Mouse (Mus musculus): ENCODE measurements around the gene Ttc16.

The Ttc16 gene

DNA sequence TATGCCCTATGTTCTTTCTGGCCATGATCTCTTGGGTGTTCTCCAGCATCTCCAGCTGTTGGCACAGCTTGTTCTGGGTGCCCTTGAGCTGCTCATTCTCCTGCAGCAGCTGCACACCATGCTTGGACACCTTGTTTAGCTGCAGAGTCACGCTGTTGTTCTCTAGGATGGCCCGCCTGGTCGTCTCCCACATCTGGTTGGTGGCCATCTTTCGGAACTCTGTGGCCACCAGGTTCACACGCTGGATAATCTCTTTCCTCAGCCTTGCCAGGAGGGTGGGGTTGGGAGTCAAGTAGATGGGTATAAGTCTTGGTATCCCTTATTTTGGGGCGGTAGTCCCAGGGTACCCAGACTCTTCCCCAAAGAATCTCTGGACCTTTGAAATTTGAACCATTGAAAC is 4.3 kb upstream of the Ttc16 start:
- no peak for DNase-seq (ENCODE audit: inconsistent ontology term)

DNA sequence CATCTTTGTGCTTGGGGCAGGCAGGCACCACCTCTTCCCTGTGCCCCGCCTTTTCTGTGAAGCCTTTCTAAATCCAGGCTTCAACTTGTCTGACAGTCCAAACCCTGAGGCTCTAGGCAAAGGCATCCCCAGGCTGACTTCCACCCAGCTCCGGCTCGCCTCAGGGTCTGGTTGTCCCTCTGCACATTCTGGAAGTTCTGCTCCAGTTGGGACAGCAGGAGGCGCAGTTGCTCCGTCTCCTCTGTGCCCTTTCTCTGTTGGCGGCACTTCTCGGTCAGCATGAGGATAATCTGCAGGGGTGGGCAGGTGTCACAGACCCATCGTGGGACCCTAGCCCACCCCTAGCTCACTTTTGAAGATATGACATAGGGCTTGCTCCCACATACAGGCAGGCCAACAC is 3.7 kb upstream of the Ttc16 start:
- DNase-seq (ENCODE audit: inconsistent ontology term): peak; percentile 54

DNA sequence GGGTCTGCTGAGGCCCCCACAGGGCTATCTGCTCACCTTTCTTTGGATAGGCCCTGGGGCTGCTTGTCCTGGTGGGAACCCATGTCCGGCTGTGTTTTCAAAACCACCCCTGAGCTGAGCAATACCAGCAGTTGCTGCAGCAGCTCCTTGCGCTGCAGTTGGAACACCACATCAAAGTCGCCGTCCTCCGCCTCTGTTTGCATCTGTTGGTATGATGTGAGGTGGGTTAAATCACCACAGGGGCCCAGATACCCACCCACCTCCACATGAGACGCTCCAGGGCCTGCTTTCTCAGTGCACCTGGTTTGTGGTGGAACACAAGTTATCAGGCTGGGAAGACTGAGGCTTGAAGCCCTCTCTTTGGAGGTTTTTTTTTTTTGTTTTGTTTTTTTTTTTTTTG is 2.6 kb upstream of the Ttc16 start:
- DNase-seq (ENCODE audit: inconsistent ontology term): no peak

DNA sequence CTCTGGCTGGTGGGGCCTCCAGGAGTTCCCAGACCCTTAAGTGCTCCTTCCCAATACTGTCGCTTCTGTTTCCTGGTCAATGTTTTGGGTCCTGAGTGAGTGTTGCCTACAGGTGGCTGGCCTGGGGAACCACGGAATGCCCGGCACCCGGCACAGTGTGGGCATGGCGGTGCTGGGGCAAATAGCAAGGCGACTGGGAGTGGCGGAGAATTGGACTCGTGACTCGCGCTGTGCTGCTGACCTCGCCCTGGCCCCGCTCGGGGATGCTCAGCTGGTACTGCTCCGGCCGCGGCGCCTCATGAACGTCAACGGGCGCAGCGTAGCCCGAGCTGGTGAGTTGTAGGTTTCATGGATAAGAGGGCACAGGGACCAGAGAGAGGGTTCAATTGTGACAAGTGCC is 759 bp upstream of the Ttc16 start:
- DNase-seq (ENCODE audit: inconsistent ontology term): peak; percentile 76

DNA sequence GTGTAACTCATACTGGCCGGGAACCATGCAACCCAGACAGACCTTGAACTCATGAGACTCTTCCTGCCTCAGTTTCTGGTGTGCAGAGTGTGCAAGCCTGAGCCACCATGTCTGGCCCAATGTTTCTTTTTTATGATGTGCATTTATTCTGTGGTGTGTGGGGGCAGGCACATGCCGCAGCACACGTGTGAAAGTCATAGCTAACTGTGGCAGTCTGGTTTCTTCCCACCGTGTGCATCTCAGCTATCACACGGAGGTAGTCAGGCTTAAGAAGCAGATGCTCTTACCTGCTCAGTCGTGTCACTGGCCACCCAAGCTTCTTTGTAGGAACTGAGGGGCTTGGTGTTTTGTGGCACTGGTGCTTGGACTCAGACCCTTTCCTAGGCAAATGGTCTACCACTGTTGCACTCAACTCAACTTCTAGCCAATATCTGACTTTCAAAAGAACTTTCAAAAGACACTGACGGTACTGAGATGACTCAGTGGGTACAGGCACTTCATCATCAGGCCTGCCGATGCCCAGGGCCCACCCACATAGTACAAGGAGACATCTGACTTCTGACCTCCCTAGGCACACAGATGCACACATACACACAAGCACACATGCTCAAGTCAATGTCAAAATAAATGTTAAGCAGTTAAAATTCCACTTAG is 2.7 kb downstream of the Ttc16 start:
- DNase-seq (ENCODE audit: inconsistent ontology term): no peak

DNA sequence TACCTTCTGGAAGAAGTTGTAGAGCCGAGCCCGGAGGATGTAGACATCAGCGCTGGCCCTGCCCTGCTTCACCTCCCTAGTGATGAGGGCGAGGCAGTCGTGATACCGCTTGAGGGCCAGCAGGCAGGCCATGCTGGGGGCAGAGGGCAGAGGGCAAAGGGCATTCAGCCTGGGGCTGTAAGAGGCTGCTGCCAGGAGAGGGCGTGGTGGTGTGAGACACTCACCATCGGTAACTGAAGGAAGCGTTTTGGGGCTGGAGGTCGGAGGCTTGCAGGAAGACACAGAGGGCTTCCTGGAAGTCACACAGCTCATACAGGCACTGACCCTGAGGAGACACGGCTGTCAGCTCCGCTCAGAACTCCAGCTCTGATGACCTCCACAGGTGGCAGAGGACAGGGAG is 3.5 kb downstream of the Ttc16 start:
- no peak for DNase-seq (ENCODE audit: inconsistent ontology term)

DNA sequence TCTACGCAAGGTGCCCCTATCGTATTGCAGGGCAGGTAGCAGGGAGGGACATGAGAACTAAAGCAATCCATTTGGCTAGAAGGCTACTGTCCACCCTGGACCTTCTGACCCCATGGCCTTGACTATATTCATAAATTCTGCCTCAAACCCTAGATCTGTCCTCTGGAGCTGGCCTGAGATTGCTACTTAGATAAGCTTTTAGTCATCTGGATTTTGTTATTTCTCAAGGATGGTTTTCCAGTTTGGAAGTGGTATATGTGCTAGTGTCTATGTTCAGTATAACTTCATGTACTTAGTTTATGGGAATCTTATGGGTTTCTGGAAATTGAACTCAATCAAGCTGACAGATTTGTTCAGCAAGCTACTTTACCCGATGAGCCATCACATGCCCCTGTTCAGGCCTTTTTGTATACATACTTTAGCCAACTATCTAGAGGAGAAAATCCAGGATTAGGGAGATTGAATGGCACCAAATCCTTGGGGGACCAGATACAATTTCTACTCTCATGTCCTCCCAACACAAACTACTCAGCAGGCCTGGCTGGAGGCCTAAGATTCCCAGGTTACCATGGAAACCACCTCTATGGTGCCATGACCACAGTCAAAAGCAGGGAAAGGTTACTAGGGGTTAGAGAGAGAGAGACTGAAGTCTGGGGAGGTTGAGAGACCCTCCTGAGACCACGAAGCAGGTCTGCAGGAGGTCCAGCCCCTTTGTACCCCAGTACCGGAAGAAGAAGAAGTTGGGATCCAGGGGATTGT is 5.9 kb downstream of the Ttc16 start:
- no peak for DNase-seq (ENCODE audit: inconsistent ontology term)

DNA sequence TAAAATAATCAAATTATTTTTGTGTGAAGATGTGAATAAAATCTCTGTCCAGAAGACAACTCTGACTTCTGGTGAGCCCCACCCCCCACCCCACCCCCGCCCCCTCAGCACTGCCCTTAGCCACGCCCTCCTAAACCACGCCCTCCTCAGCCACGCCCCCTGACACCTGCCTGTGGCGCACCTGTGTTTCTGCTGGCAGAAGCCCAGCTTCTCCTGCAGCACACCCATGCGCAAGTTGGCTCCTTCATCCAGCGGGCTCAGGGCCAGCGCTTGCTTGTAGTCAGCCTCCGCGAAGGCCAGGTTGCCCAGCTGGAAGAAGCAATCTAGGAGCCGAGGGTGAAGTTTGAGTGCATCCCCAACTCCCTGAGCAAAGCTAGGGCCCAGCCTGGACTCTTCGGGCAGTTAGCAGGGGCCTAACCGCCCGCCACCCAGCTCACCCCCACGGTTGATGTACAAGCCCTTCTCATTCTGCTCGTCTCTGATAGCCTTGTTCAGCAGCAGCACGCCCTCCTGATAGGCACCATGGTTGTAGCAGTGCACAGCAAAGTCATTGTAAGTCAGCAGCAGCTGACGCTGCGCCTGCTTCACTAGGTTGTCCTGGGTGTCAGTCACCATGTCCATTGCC is 6.7 kb downstream of the Ttc16 start:
- no peak for DNase-seq (ENCODE audit: inconsistent ontology term)

DNA sequence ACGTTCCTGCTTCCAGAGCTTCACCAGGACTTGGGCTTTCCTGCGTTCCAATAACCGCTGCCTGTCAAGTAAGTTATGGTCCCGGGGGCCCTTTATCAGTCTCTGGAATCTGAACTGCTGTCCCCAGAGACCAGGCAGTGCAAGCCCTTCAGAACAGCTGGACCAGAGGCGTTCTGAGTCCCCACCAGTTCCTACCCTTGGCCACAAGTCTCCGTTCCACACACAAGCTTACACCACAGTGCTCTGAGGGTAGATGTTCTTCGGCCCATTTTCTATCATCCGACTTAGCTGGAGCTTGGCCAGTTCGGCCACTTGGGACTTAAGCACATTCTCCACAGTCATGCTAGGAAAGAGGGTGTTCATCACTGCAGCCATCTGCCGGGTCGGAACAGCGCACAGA is 8.2 kb downstream of the Ttc16 start:
- no peak for DNase-seq (ENCODE audit: inconsistent ontology term)

DNA sequence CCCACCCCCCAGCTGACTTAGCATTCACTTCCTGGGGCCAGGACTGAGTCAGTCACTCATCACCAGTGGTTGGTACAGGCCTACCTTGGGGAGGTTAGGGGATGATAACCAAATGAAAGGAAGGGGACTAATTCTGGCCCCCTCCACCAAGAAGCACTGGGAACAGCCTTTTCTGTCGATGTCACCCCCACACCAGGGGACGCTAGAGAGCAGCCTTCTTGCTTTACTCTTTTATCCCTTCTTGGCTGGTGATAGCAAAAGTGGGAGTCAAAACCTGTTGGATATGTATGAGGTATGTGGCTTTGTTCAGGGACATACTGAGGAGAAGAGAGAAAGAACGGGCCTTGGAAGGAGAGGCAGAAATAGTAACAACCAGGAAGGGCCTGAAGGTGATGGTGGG is 12.1 kb downstream of the Ttc16 start:
- no peak for DNase-seq (ENCODE audit: inconsistent ontology term)

DNA sequence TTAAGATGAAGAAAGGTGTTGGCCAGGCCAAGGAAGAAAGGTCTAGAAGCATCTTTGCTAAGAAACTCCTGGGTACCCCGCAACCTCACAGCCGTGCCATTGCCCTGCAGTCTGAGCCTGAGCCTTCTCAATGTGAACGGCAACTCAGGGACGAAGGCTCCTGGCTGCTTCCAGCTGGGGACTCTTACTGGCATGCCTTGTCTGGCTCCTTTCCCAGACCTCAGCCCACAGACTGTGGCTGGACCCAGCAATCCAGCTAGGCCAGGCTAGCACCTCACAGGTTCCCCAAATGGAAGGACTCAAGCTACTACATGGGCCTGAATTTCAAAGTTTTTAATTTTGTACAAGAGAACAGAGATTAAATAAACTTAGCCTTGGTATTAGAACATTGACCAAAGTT is 13.6 kb downstream of the Ttc16 start:
- peak; percentile 24 for DNase-seq (ENCODE audit: inconsistent ontology term)

DNA sequence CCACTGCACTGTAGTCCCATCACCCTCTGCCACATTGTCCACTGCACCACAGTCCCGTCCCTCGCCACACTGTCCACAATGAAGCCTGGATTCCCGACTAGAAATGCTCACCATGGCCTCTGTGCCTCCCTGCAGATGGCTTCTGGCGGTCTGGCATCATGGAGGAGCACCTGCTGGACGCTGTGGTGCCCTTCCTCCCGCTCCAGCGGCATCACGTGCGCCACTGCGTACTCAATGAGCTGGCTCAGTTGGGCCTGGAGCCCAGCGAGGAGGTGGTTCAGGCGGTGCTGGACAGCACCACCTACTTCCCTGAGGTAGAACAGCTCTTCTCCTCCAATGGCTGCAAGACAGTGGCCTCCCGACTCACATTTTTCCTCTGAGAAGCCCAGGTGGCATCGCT is 14.1 kb downstream of the Ttc16 start:
- DNase-seq (ENCODE audit: inconsistent ontology term): no peak

DNA sequence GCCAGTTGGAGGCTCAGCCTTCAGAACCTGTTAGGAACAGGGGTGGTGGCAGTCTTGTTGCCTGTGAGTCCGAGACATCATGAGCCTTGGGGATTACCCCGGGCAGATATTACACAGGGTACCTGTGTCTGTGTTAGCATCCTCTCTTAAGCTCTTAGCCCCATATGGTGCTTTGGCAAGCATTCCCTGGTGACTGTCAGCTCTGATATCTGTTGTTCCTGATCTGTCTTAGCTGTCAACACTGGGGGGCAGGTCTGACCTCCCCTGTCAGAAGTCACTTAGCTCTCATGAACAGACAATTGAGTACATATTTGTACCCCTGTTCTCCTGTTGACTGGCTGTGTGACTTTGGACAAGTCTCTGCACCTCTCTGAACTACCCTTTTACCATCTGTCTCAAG is 16.4 kb downstream of the Ttc16 start:
- DNase-seq (ENCODE audit: inconsistent ontology term): no peak

DNA sequence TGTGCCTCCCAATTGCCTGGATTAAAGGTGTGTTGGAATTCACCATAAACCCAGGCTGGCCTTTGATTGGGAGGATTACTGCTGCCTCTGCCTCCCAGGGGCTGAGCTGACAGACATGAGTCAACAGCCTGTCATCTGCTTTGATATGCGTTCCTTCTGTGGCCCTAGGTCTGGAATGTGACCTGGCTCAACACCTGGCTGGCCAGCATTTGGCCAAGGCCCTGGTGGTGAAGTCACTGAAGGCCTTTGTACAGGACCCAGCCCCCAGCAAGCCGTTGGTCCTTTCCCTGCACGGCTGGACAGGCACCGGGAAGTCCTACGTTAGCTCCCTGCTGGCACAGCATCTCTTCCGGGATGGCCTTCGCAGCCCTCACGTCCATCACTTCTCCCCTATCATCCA is 16.9 kb downstream of the Ttc16 start:
- DNase-seq (ENCODE audit: inconsistent ontology term): no peak

DNA sequence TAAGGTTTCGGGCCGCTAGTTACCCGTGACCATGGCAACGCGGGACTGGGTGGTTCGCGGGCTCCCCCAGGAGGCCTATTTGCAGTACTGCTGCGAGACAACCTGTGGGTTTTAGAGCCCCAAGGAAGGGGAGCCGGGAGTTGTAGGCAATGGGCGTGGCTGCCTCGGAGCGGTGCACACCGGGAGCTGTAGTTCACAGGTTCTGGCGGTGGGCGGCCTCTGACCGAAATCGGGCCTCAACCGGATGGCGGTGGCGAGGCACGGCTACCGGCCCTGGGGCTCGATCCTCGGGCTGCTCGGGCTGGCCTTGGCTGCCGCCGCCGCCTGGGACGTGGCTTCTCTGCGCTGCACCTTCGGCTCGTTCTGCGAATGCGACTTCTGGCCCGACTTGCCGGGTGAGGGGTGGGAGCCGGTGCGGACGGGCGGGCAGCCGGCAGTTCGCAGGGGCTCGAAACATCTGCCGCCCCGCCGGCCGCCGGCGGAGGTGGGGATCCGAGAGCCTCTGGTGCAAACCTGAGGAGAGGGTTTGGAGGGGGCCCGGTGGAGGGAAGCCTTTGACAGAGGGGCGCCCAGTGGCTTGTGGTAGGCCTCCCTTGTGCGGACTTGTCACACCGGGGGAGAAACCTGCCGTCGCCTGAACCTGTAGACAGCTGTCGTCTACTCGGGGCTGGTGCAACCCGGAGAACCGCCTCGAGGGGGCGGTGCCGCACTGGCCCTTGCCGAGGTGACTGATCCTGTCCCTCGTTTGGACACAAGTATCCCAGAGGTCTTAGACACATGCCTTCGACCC is 18.2 kb downstream of the Ttc16 start, which contains the start of gene Tor2a:
Gene Tor2a, plus strand, starts transcription at position 179 of the 790 bp plus-strand sequence.
- peak; percentile 99 for DNase-seq (ENCODE audit: inconsistent ontology term)

DNA sequence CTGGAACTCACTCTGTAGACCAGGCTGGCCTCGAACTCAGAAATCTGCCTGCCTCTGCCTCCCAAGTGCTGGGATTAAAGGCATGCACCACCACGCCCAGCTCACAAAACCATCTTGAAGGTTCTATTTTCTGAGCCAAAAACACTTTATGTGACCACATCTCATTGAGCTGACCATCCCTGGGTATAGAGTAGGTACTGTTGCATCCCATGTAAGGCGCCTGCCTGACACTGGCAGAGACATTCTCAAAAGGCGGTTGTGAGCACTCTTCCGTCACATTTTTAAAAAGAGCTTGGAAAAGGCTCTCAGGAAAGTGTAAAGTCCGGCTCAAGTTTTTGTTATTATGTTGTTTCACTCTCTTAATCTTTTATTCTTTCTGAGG is 18.8 kb downstream of the Ttc16 start:
- DNase-seq (ENCODE audit: inconsistent ontology term): no peak

DNA sequence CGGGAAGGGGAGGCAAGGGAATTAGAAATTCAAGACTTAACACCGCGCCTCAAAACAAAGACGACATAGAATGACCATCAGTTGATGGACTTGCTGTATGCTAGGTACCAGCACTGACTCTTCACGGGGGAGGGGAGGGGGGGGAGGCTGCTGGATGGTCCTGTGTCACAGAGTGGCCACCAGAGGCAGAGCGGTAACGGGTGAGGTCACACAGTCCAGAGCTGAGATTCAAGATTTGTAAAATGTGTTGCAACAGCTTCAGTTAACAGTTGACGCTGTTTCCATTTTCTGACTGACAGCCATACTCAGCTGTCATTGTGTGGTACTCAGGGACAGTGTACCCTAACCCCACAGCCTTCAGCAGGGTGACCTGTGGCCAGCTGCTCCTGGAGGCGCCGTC is 23.3 kb downstream of the Ttc16 start:
- DNase-seq (ENCODE audit: inconsistent ontology term): no peak

DNA sequence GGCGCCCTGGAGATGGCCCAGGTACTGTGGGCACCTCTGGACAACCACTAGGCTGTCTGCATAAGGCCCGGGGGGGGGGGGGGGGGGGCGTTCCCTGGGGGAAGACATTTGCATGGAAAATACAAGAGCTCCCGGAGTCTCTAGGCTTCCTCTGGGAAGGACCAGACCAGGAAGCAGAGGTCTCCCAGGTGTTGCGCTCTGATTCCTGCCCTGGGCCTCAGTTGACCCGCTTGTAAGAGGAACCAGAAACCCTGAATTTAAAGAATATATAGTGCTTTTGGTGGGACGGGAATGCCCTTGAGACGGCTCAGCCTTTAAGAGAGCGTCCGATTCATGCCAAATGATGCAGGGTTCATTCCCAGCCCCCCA is 23.8 kb downstream of the Ttc16 start:
- no peak for DNase-seq (ENCODE audit: inconsistent ontology term)

DNA sequence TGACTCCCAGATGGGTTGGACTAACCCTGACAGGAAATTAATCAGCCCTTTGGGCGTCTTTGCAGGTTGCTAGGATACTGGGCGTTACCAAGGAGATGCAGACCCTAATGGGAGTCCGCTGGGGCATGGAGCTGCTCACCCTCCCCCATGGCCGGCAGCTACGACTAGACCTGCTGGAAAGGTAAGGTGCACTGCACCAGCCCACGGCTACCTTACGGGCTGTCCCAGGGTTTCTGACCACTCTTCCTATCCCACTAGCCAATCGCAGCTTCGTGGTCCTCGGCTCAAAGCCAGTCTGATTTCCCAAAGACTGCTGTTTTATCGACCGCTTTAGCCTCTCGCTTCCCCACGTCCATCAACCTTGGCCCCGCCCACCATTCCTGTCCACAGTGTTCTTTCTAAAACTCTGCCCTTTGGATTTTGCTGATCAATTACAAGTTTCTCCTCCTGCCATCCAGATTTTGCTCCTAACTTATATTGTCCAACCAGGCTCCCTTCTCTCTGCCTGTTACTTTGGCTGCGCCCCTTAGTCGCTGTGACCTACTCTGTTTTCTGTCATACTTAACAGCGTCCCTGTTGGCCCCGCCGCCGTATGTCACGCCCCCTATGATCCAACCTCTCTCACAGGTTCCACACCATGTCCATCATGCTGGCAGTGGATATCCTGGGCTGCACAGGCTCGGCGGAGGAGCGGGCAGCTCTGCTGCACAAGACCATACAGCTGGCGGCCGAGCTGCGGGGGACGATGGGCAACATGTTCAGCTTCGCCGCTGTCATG is 24.4 kb downstream of the Ttc16 start:
- DNase-seq (ENCODE audit: inconsistent ontology term): peak; percentile 74

DNA sequence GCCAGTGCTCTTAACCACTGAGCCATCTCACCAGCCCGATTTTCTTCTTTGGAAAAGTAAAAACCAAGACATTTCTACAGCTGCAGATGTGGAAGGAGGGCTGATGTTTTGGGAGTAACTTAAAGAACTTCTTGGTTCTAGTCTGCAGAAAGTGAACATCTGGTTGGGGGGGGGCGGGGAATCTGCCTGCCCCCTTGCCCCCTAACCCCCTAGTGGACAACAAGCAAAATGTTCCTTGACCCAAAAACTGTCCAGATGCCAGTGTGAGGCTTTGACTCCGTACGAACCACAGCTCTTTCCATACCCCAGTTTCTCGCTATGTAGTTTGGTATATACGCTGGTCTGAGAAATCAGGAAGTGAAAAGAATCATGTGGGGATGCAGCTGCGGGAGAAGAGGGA is 25.2 kb downstream of the Ttc16 start:
- no peak for DNase-seq (ENCODE audit: inconsistent ontology term)

DNA sequence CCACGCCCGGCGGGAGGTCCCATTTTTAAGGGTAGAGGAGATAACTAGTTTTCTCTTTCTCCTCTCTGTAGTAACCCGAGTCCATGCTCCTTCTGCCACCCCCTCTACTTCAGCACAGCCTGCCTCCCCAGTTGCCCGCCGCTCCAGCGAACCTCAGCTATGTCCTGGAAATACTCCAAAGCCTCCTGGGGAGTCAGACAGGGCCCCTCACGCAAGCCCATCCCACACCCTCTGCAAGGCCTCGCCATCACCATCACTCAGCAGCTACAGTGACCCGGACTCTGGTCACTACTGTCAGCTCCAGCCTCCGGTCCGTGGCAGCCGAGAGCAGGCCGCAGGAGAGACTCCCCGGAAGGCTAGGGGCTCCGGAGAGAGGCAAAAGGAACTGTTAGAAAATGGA is 26.4 kb downstream of the Ttc16 start:
- no peak for DNase-seq (ENCODE audit: inconsistent ontology term)

Data from Muller cell, postnatal 12 days (primary cell).